Mouse (Mus musculus) embryonic fibroblast, embryonic 13.5 days (primary cell): Measurements from ENCODE around the gene Rex1bd. TPM values are rescaled to one million over a fixed set of nuclear protein-coding genes. Genes with fewer than 3 reads are reported as not detected.
A peak's percentile ranks its signal among the peaks of the same experiment; 100 is the strongest.

Experiments used
- H3K27ac ChIP-seq: 2 replicates; pipeline ENCODE4 v1.5.1; 2012; ENCODE audit warnings: low read length, control low read depth, inconsistent platforms; ENCODE audit not compliant: insufficient read depth
- H3K4me1 ChIP-seq: 2 replicates; pipeline ENCODE4 v1.6.1; 2011; ENCODE audit warnings: low read length; ENCODE audit not compliant: control insufficient read depth, insufficient read depth
- H3K4me3 ChIP-seq: 2 replicates; pipeline ENCODE4 v1.5.1; 2011; ENCODE audit warnings: mild to moderate bottlenecking, control low read depth, low read length; ENCODE audit not compliant: insufficient read depth
- CTCF ChIP-seq: IDR thresholded peaks from 2 replicates; pipeline ENCODE4 v1.5.1; 2011; ENCODE audit warnings: mild to moderate bottlenecking, control low read depth, low read length, moderate library complexity, borderline replicate concordance; ENCODE audit not compliant: insufficient read depth
- POLR2A ChIP-seq: IDR thresholded peaks from 2 replicates; pipeline ENCODE4 v1.6.1; 2011; ENCODE audit warnings: low read depth, mild to moderate bottlenecking, control low read depth, low read length, moderate library complexity
- polyA plus RNA-seq: library from polyadenylated mRNA; stranded (reverse); fragments of >200 nt; gene quantifications from 2 replicates; pipeline ENCODE4 v1.2.4, GENCODE M21; 2011; ENCODE audit warnings: low read depth; ENCODE audit not compliant: missing spikeins, insufficient read length

Gene Rex1bd
- polyA plus RNA-seq, 1 experiment, result 46.6 TPM

DNA sequence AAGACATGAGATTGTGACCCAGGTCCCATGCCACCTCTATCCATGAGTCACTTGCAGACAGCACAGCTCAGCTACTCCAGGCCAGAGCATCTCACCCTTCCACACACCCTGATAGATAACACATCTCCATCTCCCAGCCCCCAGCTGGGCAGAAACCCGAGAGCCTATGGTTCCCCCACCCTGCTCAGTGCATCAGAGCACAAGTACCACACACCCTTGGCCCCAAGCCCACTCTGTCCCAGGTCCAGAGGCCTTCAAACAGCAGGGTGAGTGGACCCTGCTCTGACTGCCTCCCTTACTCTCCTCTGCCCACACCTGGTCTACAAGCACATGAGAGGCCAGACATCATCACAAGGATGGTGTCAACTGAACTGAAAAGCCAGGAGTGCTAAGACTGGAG, 38.6 kb downstream of the Rex1bd start:
- Histone ChIP-seq H3K4me3 (no peak overlapping the region), H3K27ac (no peak overlapping the region), H3K4me1 (peaks cover 13% of the 10 kb centered on the region)
- TF ChIP-seq CTCF (no peak), POLR2A (no peak)

DNA sequence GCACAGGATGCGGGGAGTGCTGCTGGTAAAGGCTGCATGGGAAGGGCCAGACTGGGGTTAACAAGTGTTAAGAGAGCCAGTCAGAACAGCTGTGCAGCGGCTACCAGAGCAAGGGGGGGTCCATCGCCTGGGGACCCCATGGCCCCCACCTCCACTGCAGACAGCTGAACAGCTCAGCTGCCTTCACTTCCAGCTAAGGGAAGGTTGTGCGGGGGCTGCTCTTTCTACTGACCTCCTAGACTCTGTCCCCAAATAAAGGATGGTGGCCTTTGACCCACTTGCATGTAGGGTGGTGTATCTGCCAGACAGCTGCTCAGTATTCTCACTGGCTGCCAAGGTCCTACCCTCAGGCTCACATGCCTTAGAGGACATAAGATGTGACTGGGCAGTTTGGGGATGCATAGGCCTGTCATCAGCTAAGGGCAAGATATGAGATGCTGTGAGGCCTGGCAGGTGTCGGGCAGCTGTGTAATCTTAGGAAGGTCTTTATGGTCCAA, 39.3 kb downstream of the Rex1bd start:
- Histone ChIP-seq H3K4me3 (no peak overlapping the region), H3K27ac (no peak overlapping the region), H3K4me1 (peaks cover 16% of the 10 kb centered on the region)
- TF ChIP-seq POLR2A, result no peak
- no peak for TF ChIP-seq CTCF

DNA sequence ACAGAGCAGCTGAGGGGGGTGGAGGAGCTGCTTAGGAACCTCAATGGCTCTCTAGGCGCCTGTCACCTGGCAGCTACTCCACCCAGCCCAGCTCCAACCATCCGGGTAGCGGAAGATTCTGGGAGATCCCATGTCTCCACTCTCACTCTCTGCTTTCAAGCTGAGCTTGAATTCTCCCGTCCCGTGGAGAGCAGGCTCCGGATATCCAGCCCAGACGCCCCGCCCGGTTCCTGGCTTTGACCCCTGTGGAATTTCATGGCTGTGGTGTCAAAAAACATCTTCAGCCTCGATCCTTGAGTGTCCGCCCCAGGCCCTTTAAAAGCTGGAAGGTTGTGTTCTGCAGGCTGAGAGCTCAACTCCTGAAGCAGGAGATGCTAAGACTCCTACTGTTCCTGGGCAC, 39.8 kb downstream of the Rex1bd start:
- TF ChIP-seq CTCF (no peak), POLR2A (no peak)
- Histone ChIP-seq H3K27ac (0 out of 2 replicates have a peak overlapping the region, but pooled peaks have one; percentile 4), H3K4me1 (peaks cover 21% of the 10 kb centered on the region)

DNA sequence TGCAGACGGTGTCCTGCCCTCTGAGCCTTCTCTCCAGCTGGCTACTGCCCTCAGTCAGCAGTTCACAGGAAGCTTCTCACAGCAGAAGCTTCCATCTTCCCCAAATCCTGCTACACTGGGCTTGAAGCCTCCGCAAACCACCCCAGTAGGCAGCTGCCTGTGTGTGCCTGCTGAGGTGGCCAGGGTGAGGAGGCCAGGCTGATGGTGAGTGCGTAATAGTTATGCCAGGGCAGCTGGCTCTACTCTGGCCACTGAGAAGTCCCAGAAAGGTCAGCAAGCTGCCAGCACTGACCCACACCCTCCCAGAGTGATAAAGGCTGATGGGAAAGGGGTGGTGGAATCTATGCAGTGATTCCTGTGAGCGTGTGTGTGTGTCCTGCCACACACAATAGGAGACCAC, 40.2 kb downstream of the Rex1bd start:
- no peak overlapping the region for H3K4me3 ChIP-seq
- peaks cover 24% of the 10 kb centered on the region for H3K4me1 ChIP-seq
- TF ChIP-seq POLR2A (no peak), CTCF (no peak)
- H3K27ac ChIP-seq, result 0 out of 2 replicates have a peak overlapping the region, but pooled peaks have one; percentile 4

More for the DNA sequence above, 39.8 kb downstream of the Rex1bd start:
- H3K4me3 ChIP-seq, result no peak overlapping the region

DNA sequence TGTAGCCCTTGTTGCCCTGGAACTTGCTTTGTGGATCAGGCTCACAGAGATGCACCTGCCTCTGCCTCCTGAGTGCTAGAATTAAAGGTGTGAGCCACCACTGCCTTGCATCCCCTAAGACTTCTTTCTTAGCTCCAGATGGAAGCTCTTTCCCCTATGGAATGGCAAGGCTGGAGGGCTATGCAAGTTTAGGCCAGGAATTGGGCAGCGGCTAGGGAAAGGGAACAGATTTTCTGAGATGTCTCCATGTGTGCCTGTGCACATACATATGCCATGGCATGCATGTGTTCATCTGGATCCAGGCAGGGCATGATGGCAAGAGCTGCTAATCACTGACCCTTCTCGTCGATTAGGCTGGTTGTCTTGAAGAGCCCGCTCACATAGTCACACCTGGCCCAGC, 40.9 kb downstream of the Rex1bd start:
- no peak overlapping the region for H3K4me3 ChIP-seq
- no peak overlapping the region for H3K27ac ChIP-seq
- TF ChIP-seq CTCF (no peak), POLR2A (no peak)
- peaks cover 27% of the 10 kb centered on the region for H3K4me1 ChIP-seq

DNA sequence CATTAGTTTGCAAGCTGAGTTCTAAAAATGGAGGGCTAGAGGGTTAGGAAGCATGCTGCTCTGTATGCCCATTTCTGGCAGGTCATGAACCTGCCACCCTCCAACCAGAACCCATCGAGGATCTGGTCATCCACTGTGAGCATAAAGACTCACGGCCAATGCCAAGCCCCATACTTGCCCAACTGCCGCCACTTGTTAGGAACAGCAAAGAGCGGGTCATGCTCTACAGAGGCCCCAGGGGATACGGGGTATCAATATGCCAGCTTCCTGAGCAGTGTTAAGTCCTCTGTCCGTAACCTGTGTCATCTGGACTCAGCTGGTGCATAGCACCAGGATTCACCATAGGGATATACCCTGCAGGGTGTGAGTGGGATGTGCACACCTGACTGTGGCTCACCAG, 42.4 kb downstream of the Rex1bd start:
- H3K4me3 ChIP-seq, result no peak overlapping the region
- peak overlapping the region; percentile 19; the same call in 1 of the 2 replicates for H3K27ac ChIP-seq
- TF ChIP-seq POLR2A (no peak), CTCF (no peak)
- peaks cover 28% of the 10 kb centered on the region; the same call in 1 of the 2 replicates for H3K4me1 ChIP-seq

DNA sequence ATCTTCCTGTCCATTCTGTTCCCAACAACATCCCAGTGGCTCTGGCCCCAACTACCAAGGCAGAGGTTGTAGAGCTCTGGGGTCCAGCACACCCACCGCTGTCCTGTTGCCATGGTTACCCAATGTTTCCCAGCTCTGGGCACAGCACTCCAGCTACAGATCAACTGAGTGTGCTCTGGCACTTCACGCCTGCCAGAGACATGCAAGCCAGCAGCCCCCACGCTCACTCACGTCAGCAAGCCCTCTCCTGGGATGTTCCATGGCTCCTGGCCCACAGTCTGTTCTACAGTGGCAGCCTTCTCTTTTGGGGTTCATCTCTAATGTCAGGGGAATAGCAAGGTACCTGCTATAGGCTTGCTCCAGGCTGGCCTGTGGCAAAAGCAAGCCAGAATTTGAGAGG, 43.2 kb downstream of the Rex1bd start:
- Histone ChIP-seq H3K4me1 (peaks cover 28% of the 10 kb centered on the region; the same call in 1 of the 2 replicates), H3K27ac (peak overlapping the region; percentile 43; the same call in 1 of the 2 replicates)
- TF ChIP-seq POLR2A (no peak), CTCF (no peak)

DNA sequence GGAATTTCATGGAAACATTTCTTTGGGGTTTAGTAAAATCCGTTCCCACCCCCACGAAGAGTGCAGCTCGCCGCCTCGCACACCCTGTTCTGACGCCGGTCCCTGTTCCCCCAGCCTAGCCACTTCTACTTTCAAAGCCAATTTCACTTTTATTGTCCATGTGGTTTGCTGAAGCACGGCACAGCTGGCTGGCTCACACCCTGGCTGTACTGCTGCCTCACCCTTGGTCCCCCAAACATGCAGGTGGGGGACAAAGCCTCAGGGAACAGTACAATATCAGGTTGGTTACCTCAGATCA, 44.1 kb downstream of the Rex1bd start:
- TF ChIP-seq CTCF, result no peak
- TF ChIP-seq POLR2A, result no peak
- Histone ChIP-seq H3K27ac (peak overlapping the region; percentile 83), H3K4me3 (no peak overlapping the region), H3K4me1 (peaks cover 24% of the 10 kb centered on the region; the same call in 1 of the 2 replicates)

More for the DNA sequence above, 43.2 kb downstream of the Rex1bd start:
- no peak overlapping the region for H3K4me3 ChIP-seq

DNA sequence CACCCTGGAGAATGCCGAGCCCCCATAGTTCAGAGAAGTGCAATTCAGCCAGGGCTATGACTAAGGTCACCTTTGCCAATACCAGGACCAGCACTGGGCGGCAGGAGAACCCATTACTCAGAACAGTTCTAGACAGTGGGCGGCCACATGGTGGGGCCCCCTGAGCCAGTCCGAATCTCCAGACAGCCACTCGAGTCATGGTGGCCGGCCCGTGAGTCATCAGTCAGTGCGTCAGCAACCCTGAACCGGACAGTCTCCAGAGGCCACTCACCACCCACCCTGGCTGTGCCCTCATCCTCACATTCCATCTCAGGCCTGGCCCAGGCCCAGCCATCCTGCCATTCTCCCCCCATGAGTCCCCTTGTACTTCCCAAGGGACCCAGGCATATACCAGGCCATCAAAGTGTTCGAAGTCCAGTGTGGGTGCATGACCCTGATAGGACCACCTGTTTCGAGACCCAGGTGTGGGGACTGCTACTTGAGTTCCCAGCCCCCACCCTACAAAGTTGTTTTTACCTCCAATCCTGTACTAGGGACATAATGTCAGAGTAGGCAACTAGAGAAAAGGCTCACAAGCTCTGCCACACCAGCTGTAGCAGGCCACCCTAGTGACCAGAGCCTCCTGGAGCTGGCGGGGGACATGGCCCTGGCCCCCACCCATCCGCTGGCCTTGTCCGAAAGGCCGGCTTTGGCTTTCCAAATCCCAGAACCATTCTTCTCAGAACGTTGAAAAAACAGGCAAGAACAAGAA, 44.6 kb downstream of the Rex1bd start:
- peak overlapping the region; percentile 83 for H3K27ac ChIP-seq
- no peak overlapping the region for H3K4me3 ChIP-seq
- H3K4me1 ChIP-seq, result peaks cover 20% of the 10 kb centered on the region; the same call in 1 of the 2 replicates
- no peak for TF ChIP-seq CTCF
- TF ChIP-seq POLR2A, result no peak

DNA sequence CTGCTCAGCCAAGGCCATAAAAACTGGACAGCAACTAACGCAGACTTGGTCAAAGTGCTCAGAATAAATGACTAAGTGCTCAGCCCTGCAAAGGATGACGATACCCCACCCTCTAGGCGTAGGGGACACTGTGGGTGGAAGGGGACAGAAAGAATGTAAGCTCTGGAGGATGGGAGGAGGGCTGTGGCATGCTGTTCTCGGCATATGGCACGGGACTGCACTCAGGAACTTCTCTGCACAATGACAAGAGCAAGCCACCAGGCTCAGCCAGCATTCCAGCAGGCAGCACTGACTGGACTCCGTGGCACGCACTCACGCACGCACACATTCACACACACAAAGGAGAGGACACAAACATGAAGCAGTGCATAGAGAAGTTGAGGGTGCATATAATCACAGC, 45.9 kb downstream of the Rex1bd start:
- Histone ChIP-seq H3K4me1 (peaks cover 20% of the 10 kb centered on the region; the same call in 1 of the 2 replicates), H3K27ac (peak overlapping the region; percentile 83), H3K4me3 (no peak overlapping the region)
- no peak; the same call in 1 of the 2 replicates for TF ChIP-seq POLR2A

DNA sequence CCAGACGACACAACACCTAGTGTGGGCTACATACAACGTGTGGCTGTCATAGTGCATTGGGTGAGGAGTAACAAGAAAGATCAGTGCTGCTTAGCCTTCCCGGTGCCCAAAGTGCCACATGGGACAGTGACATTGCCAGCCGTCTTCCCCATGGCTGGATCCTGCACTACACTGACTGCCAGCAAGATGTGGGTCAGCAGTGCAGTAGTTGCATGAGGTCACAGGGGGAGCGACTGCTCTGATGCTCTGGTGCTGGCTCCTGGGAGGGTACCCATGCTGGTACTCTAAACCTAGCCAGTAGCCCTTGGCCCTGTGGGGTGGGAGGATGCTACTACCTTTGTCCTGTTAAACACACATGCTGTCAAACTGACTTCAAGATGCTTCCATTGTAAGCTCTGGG, 46.4 kb downstream of the Rex1bd start:
- Histone ChIP-seq H3K27ac (peak overlapping the region; percentile 83), H3K4me3 (no peak overlapping the region), H3K4me1 (peaks cover 20% of the 10 kb centered on the region; the same call in 1 of the 2 replicates)
- TF ChIP-seq POLR2A, result no peak
- no peak for TF ChIP-seq CTCF
